Mouse (Mus musculus) heart, embryonic 14.5 days (tissue): Measurements from ENCODE around the gene Fanca. TPM values are rescaled to one million over a fixed set of nuclear protein-coding genes. Genes with fewer than 3 reads are reported as not detected.

Experiments
- ATAC-seq: fragments of 200-750 bp; cut with Nextera tagmentation; 2 replicates; pipeline ENCODE4 v1.8.0; 2017; ENCODE audit warnings: low read depth, moderate TSS enrichment; ENCODE audit not compliant: insufficient number of reproducible peaks, insufficient read depth, low FRiP score
- H3K27ac ChIP-seq, 2 experiments: fragments of 200-500 bp in 1 of 2; fragments of 300-500 bp in 1 of 2; sonication (generic) in 1 of 2; replicated peaks in 1 of 2; 2 replicates each; pipeline ENCODE4 v1.5.1; 2012 to 2014; ENCODE audit warnings: low read depth in 2 of 2, low read length in 2 of 2, control low read depth in 1 of 2, mild to moderate bottlenecking in 1 of 2, mixed read lengths in 1 of 2; ENCODE audit not compliant: control insufficient read depth in 1 of 2, insufficient read depth in 1 of 2
- H3K27me3 ChIP-seq: fragments of 300-500 bp; sonication (generic); 2 replicates; pipeline ENCODE4 v1.6.1; 2014; ENCODE audit warnings: mild to moderate bottlenecking, low read length, control low read depth; ENCODE audit not compliant: control insufficient read depth, insufficient read depth
- H3K36me3 ChIP-seq: fragments of 300-500 bp; sonication (generic); 2 replicates; pipeline ENCODE4 v1.6.1; 2014; ENCODE audit warnings: mild to moderate bottlenecking, control low read depth, low read length, mixed read lengths; ENCODE audit not compliant: control insufficient read depth, insufficient read depth
- H3K4me1 ChIP-seq, 2 experiments: fragments of 200-500 bp in 1 of 2; fragments of 300-500 bp in 1 of 2; sonication (generic) in 1 of 2; 2 replicates each; pipeline ENCODE4 v1.6.1; 2012 to 2014; ENCODE audit warnings: low read length in 2 of 2, control low read depth in 1 of 2, mixed read lengths in 1 of 2; ENCODE audit not compliant: control insufficient read depth in 2 of 2, insufficient read depth in 2 of 2
- H3K4me2 ChIP-seq: fragments of 300-500 bp; sonication (generic); 2 replicates; pipeline ENCODE4 v1.6.1; 2014; ENCODE audit warnings: mild to moderate bottlenecking, low read length
- H3K4me3 ChIP-seq, 2 experiments: fragments of 200-500 bp in 1 of 2; fragments of 300-500 bp in 1 of 2; sonication (generic) in 1 of 2; 2 replicates each; pipeline ENCODE4 v1.5.1; 2012 to 2014; ENCODE audit warnings: low read length in 2 of 2, mild to moderate bottlenecking in 2 of 2, control low read depth in 1 of 2, low read depth in 1 of 2, moderate library complexity in 1 of 2; ENCODE audit not compliant: control insufficient read depth in 1 of 2, insufficient read depth in 1 of 2
- H3K9ac ChIP-seq: fragments of 300-500 bp; sonication (generic); 2 replicates; pipeline ENCODE4 v1.6.1; 2014; ENCODE audit warnings: mild to moderate bottlenecking, low read length
- H3K9me3 ChIP-seq: fragments of 300-500 bp; sonication (generic); 2 replicates; pipeline ENCODE4 v1.6.1; 2016; ENCODE audit warnings: low read length, control low read depth; ENCODE audit not compliant: control insufficient read depth
- WGBS: fragments of 180-500 bp; shearing (Covaris S2); extraction: QIAGEN DNeasy Blood & Tissue Kit; methylation state at CpG from one replicate; pipeline ENCODE4 v1.1.7; 2014; 5-methylcytosine and 5-hydroxymethylcytosine counted together
- polyA plus RNA-seq: library from polyadenylated mRNA; unstranded; fragments of >200 nt; fragmentation: Nextera tagmentation; extraction: Ambion mirVana; gene quantifications from 2 replicates; pipeline ENCODE4 v1.2.1, GENCODE M21; 2014

Gene Fanca
- polyA plus RNA-seq, 1 experiment from 2014 or later: 16.5 TPM

GRCm38 (mm10) chr8:123242107-123242923 lies 76.1 kb downstream of the Fanca start:
- WGBS: 84% methylated on average over 7 of the region's 7 CpGs
- no peak overlapping the region for H3K27ac ChIP-seq
- H3K4me2 ChIP-seq: no peak overlapping the region
- H3K4me1 ChIP-seq: no peaks in the 10 kb centered on the region
- H3K36me3 ChIP-seq: peaks cover 59% of the 10 kb centered on the region
- H3K9ac ChIP-seq: no peak overlapping the region
- no peaks in the 10 kb centered on the region for H3K9me3 ChIP-seq
- no peak for ATAC-seq
- H3K27me3 ChIP-seq: no peaks in the 10 kb centered on the region
- H3K4me3 ChIP-seq: no peak overlapping the region

- WGBS: 80% methylated on average over 10 of the region's 10 CpGs
- Histone ChIP-seq H3K27ac (no peak overlapping the region), H3K4me1 (peaks cover 3 to 10% of the 10 kb centered on the region in 2 experiments; a peak in 1 of 4 replicates), H3K36me3 (peaks cover 30% of the 10 kb centered on the region), H3K27me3 (peaks cover 4% of the 10 kb centered on the region; the same call in 1 of the 2 replicates), H3K9ac (no peak overlapping the region), H3K4me3 (no peak overlapping the region), H3K9me3 (no peaks in the 10 kb centered on the region), H3K4me2 (no peak overlapping the region)
- no peak for ATAC-seq
These were observed 79.0 kb downstream of the Fanca start for GRCm38 (mm10) chr8:123239398-123239797.

GRCm38 (mm10) chr8:123235520-123236497 lies 82.6 kb downstream of the Fanca start, which contains the start of gene Spata2l:
Gene Spata2l (minus strand): TSS chr8:123236233.
- Histone ChIP-seq H3K27me3 (peaks cover 12% of the 10 kb centered on the region; the same call in 1 of the 2 replicates), H3K9me3 (no peaks in the 10 kb centered on the region), H3K4me1 (peaks cover 3 to 10% of the 10 kb centered on the region in 2 experiments; a peak in 1 of 4 replicates), H3K36me3 (no peaks in the 10 kb centered on the region), H3K4me3 (peak within 1 kb of the TSS; percentile 57 to 59), H3K9ac (peak within 1 kb of the TSS; percentile 77), H3K27ac (no peak within 1 kb of the TSS), H3K4me2 (peak within 1 kb of the TSS; percentile 95)
- WGBS: 2% methylated on average over 57 of the region's 57 CpGs
- ATAC-seq: peak; percentile 77

GRCm38 (mm10) chr8:123234918-123235519 lies 83.4 kb downstream of the Fanca start:
- Histone ChIP-seq H3K36me3 (peaks cover 2% of the 10 kb centered on the region; the same call in 1 of the 2 replicates), H3K27me3 (peaks cover 12% of the 10 kb centered on the region; the same call in 1 of the 2 replicates), H3K27ac (no peak overlapping the region), H3K9me3 (no peaks in the 10 kb centered on the region), H3K9ac (peak overlapping the region; percentile 77), H3K4me3 (peak overlapping the region; percentile 57 to 59), H3K4me1 (peaks cover 3 to 10% of the 10 kb centered on the region in 2 experiments; a peak in 1 of 4 replicates), H3K4me2 (peak overlapping the region; percentile 95)
- no peak for ATAC-seq
- 36% methylated on average over 13 of the region's 13 CpGs for WGBS

GRCm38 (mm10) chr8:123233760-123234159 lies 84.6 kb downstream of the Fanca start:
- H3K9me3 ChIP-seq: no peaks in the 10 kb centered on the region
- H3K27ac ChIP-seq: no peak overlapping the region
- H3K4me1 ChIP-seq: peaks cover 3 to 10% of the 10 kb centered on the region in 2 experiments; a peak in 1 of 4 replicates
- no peak overlapping the region for H3K9ac ChIP-seq
- no peak for ATAC-seq
- 77% methylated on average over 11 of the region's 11 CpGs for WGBS
- H3K4me3 ChIP-seq: no peak overlapping the region
- H3K27me3 ChIP-seq: peaks cover 12% of the 10 kb centered on the region; the same call in 1 of the 2 replicates
- no peak overlapping the region for H3K4me2 ChIP-seq
- peaks cover 6% of the 10 kb centered on the region; the same call in 1 of the 2 replicates for H3K36me3 ChIP-seq

- Histone ChIP-seq H3K9me3 (no peaks in the 10 kb centered on the region), H3K27me3 (peaks cover 12% of the 10 kb centered on the region; the same call in 1 of the 2 replicates), H3K9ac (no peak overlapping the region), H3K4me1 (peaks cover 3 to 10% of the 10 kb centered on the region in 2 experiments; a peak in 1 of 4 replicates), H3K4me3 (no peak overlapping the region), H3K36me3 (peaks cover 10% of the 10 kb centered on the region; the same call in 1 of the 2 replicates), H3K4me2 (no peak overlapping the region), H3K27ac (no peak overlapping the region)
- ATAC-seq: no peak
- 53% methylated on average over 13 of the region's 13 CpGs for WGBS
These were observed 85.1 kb downstream of the Fanca start for GRCm38 (mm10) chr8:123233300-123233699.

GRCm38 (mm10) chr8:123232553-123232952 lies 85.8 kb downstream of the Fanca start:
- Histone ChIP-seq H3K9ac (no peak overlapping the region), H3K27me3 (peaks cover 12% of the 10 kb centered on the region; the same call in 1 of the 2 replicates), H3K4me2 (no peak overlapping the region), H3K9me3 (no peaks in the 10 kb centered on the region), H3K36me3 (peaks cover 18% of the 10 kb centered on the region; the same call in 1 of the 2 replicates), H3K27ac (no peak overlapping the region), H3K4me1 (peaks cover 3 to 10% of the 10 kb centered on the region in 2 experiments; a peak in 1 of 4 replicates), H3K4me3 (no peak overlapping the region)
- no peak for ATAC-seq
- 31% methylated on average over 7 of the region's 7 CpGs for WGBS
